Mouse (Mus musculus) ovary, postnatal 10 days (tissue): Measurements from ENCODE around the gene Naif1.
"Not testable (repeated sequence)": the region's sequence is repeated elsewhere in the genome, so short reads cannot be mapped to it uniquely, and the experiment has no call there.

Experiments used
- DNase-seq: peaks from one replicate; pipeline ENCODE4 v3.0.0; 2022; ENCODE audit warnings: low spot score

Gene Naif1

DNA sequence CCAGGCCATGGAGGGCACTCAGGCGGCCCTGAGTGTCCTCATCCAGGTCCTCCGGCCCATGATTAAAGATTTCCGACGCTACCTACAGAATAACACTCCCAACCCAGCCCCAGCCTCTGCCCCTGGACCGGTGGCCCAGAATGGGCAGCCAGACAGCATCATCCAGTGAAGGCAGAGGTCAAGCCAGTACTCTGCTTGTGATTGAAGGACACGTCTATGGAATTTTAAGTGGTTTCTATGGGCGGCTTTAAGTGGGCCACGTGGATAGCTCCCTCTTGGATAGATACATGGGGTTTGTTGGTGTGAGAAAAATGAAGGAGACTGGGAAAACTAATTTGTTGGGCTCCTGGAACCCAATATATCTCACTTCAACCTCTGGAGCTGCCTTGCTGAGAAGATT is 4.8 kb downstream of the Naif1 start:
- DNase-seq = no peak

DNA sequence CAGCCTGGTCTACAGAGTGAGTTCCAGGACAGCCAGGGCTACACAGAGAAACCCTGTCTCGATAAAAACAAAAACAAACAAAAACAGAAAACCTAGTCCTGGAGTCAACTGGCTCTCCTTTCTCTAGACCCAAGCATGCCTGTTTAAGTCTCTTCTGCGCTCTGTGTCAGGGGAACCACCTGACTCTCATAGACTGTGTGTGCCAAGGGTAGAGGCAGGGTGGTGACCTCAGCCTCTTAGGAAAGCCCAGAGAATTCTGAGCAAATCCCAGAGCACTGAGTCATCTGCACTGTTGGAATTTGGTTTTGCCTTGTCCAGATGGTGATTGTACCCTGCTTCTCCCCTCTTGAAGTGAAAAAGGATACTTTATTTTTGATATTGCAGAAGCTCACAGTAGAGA is 8.0 kb downstream of the Naif1 start:
- DNase-seq = no peak

DNA sequence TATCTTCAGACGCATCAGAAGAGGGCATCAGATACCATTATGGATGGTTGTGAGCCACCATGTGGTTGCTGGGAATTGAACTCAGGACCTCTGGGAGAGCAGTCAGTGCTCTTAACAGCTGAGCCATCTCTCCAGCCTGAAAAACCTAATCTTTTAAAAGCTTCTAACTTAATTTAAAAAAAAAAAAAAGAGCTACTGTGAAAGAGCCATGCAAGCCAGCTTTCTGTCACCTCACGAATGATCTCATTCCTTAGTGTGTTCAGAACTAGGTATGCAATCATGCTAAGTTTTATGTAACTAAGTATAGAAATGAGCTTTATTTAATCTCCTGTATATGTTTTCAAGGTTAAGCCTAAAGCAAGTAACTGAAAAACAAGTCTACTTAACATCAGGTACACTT is 9.4 kb downstream of the Naif1 start:
- no peak for DNase-seq

DNA sequence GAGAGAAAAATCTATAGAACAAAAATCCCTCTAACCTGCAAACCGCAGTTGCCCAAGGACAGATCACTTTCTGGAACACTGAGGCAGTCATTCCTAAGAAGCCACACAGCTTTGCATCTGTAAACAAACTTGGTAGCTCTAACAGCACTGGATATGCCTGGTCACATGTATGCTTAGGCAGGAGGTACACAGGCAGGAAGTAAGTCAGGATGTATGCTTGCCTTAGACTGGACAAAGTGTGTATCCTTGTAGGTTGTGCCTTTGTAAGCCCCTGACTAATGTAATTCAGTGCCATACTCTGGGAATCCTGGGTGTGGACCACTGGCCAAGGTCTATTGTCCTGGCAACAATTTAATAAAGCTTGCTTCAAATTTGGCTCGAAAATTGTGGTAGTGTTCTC is 13.5 kb downstream of the Naif1 start:
- DNase-seq = no peak

DNA sequence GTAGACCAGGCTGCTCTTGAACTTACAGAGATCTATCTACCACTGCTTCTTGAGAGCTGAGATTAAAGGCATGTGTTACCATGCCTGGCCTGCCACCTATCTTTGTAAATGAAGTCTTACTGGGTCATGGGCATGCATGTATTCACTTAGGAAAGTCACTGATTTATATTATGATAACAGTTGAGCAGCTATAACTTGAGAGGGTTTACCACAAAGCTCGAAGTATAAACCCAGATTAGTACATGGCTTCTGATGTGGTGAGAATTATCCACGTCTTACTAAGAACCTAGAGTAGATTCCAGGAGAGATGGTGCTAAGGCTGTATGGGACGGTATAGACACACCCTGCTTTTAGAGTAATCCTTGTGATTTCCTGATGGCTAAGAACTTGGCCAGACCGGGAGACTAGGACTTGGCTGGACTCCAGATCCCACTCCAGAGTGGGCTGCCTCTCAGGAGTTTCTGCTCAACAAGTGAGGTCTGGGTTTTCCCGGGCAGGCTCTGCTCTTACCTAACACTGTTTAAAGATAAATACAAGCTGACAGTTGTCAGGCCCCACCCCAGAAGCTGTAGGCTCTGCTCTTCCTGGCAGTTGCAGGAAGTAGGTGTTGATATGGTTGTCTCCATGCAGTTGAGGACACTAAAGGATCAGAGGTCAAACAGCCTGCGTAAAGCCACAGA is 14.1 kb downstream of the Naif1 start:
- DNase-seq = no peak

DNA sequence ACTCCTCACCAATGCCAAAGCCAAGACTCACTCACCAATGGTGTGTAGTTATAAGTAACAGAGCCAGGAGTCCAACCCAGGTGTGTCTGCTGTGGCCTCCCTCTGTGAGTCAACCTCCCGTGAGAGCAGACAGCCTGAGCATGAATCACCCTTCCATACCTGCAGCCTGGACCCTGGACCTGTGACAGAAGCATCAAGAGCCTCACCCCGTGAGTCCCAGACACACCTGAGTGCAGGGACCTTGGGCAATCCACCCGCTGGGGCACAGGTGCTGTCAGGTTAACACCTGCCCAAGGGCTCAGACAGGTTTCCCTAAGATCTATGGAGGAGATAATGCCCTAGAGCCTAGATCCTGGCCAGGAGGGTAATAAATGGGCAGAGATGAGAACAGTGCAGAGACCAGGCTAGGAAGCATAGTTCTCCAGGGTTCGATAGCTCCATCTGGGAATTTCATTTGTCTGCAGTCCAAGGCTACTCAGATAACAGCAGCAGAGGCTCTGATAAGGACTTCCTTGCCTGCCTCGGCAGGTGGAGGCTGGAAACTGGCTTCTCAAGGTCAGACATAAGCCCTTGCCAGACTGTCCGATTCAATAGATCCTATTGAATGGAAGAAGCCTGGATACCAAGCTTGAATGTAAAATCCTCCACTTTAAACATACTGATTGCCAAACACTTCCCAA is 20.9 kb downstream of the Naif1 start:
- no peak for DNase-seq

DNA sequence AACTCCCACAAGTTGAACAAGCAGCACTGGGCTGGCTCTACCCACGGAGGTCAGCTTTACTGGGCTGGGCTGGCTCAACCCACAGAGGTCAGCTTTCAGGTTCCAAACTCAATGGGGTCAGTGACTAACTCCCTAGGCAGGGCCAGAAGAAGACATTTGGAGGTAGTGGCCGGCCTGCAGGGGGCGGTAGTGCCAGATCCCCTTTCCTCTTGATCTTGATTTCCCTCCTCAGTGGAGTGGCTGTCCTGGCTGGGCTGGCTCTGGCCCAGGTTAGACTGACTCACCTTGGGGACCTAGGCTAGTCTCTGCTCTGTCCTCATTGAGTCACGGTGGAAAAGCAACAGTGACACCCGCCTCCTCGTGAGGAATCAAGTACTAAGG is 21.4 kb downstream of the Naif1 start:
- DNase-seq = no peak

DNA sequence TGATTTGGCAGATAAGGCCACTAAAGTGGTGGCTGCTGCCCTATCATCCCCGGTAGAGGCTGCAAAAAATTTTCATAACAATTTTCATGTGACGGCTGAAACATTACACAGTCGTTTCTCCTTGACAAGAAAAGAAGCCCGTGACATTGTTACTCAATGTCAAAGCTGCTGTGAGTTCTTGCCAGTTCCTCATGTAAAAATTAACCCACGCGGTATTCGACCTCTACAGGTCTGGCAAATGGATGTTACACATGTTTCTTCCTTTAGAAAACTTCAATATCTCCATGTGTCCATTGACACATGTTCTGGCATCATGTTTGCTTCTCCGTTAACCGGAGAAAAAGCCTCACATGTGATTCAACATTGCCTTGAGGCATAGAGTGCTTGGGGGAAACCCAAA is 25.1 kb downstream of the Naif1 start:
- not testable (repeated sequence) for DNase-seq

DNA sequence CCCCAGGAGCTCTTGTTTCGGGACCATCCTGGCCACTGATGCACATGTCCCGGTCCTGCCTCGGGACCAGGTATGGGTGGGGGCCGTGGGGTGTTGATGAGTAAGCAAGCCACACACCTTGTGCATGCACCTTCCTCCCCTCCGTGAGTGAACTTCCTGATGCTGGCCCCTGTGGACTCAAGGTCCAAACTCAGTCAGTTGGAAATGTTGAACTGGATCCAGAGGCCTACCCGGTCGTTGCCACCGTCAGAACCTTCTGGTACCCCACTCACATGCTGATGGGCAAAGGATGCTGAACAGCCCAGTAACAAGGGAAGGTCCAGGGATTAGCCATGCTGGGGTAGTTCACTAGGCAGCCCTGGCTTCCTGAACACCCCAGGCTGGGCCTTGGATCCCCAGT is 32.1 kb downstream of the Naif1 start:
- no peak for DNase-seq

DNA sequence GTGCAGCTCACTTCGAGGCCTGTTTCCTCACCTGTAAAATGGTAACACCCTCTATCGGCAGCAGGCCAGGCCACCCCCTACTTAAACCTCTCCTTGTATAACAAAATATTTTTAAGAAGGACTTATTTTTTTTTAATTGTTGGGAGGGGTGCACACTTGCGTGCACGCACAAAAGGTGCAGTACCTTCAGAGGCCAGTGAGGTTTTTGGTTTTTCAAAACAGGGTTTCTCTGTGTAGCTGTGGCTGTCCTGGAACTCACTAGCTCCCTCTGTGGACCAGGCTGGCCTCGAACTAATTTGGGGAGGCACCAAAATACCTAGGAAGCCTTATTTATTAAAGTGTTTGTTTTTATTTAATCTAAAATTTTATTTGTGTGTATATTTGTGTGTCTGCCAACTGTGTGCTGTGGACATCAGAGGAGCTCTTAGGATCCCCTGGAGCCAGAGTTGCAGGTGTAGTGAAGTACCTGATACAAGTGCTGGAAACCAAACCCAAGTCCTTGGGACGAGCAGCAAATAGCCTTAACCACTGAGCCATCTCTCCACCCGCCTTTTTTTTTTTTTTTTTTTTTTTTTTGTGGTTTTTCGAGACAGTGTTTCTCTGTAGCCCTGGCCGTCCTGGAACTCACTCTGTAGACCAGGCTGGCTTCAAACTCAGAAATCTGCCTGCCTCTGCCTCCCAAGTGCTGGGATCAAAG is 33.1 kb downstream of the Naif1 start:
- no peak for DNase-seq

DNA sequence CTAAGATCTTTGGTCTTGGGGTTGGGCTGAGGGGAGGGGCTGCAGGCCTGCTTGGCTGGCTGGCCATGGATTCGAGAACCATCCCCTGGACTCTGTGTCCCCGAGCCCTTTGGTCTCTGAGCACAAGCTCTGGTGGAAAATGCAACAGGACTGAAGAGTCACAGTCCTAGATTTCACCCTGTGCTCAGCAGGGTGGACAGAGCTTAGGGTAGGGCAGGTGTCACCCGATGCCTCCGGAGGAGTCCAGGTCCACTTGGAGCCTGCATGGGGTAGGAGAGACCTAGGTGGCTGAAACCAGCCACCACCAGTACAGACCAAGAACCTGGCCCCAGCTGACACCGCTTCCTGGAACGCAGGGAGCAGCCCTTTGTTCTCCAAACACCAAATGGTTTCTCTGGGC is 34.7 kb downstream of the Naif1 start:
- DNase-seq = no peak

DNA sequence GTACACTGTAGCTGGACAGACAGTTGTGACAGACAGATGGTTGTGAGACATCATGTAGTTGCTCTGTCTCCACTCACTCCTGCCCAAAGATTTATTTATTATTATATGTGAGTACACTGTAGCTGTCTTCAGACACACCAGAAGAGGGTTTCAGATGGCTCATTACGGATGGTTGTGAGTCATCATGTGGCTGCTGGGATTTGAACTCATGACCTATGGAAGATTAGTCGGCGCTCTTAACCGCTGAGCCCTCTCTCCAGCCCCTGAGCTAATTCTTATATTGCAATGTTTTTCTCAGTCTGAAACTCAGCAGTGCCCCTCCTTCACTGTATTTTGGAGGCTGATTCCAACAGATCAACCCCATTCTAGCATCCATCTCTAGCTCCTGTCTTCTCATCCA is 35.5 kb downstream of the Naif1 start:
- DNase-seq = no peak

DNA sequence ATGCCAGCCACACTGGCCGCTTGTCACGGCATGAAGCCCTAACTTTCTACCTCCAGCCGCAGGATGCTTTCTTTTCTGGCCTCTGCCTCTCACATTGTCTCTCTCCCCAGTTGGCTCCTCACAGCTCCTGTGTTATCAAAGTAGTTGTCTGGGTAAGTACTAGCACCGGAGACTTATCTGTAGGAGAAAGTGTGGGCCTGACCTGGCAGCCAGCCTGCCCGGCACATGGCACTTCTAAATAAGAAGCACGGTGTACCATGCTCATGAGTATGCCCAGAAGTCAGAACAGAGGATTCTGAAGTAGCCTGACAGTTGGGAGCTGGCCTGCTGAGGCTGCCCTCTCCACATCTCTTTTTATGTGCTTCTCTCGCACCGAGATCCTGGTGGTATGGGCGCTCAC is 35.9 kb downstream of the Naif1 start:
- no peak for DNase-seq

DNA sequence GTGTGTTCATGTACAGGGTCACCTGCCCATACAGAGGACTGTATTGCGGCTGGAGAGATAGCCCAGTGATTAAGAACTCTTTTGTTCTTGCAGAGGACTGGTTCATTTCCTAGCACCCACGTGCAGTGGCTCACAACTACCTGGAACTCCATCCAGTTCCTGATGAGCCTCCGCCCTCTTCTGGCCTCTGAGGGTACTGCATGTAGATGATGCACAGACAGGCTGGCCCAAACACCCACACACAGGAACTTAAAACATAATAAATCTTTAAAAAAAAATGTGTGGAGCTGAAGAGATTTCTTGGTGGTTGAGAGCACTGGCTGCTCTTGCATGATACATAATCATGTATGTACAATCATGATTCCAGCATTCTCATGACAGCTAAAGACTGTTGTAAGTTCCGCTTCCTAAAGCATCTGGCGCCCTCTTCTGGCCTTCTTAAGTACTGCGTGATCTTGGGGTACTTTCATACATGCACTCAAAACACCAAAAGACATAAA is 36.9 kb downstream of the Naif1 start:
- DNase-seq = peak; percentile 91

DNA sequence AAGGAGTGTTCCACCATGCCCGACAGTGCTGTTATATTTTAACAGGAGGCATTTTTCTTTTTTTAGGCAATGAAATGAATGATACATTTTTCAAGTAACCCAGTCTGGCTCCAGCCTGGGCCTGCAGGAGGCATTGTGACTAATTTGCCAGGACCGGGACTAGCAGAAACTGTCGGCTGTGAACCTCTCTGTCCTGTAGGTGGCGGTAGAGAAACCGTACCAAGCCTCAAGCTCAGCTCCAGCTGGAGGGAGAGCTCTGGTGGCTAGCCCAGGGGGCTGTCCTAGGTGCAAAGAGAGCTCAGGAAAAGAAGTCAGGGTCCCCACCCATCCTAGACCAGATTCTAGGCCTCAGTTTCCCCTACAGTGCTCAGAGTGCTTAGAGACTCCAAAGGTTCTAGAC is 38.4 kb downstream of the Naif1 start:
- DNase-seq = peak; percentile 44

DNA sequence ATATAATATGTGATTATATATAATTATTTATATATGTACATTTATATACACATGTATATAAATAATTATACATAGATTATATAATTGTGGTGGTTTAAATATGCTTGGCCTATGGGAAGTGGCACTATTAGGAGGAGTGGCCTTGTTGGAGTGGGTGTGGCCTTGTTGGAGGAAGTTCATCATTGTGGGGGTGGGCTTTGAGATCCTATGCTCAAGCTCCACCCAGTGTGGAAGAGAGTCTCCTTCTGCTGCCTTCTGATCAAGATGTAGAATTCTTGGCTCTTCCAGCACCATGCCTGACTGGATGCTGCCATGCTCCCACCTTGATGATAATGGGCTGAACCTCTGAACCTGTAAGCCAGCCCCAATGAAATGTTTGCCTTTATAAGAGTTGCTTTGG is 40.5 kb downstream of the Naif1 start:
- DNase-seq = not testable (repeated sequence)

DNA sequence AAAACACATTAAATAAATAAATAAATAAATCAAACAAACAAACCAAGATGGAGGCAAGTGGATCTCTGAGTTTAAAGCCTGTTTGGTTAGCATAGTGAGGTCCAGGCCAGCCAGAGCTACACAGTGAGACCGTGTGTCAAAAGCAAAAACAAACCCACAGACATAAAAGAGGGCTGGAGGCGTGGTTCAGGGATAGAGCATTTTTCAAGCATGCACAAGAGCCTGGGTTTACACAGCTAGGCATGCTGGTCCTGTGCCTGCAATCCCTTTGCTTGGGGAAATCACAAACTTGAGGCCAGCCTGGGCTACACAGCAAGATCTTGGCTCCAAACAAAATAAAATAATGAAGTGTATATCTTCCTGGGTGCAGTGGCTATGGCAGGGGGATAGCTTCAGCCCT is 42.4 kb downstream of the Naif1 start:
- no peak for DNase-seq

DNA sequence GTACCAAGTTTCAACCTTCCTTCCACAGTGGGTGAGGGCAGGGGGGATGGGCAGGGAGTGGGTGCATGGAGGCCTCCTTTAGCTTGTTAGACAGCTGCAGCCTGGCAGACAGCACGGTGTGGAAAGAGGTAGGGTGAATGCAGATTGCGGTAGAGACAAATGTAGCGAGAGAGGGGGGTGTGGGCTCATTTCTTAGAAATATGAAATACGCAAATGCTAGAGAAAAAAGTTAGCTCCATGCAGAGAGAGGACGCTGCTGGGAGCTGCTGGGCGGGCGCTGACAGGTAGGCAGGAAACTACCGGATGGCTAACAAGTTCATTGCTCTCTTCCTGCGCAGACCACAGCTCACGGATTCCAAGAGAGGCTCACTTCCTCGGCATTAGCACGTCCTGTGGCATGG is 43.0 kb downstream of the Naif1 start:
- no peak for DNase-seq

DNA sequence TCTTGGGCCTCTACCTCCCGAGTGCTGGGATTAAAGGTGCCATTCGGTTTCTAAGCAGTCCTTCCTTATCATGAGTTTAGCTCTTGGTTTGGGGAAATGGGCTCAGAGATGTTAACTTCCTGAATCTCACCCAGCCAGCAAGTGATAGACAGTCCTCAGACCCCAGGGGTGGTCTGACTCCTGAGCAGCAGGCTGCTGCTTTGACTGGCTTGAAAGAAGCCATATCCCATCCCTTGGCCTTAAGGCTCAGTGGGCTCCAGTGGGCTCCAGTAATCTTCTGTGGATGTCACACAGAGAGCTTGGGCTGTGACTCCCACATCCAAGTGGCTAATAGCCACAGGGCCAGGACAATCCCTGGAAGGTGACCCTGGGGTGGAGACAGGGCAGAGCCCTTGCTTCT is 44.3 kb downstream of the Naif1 start:
- DNase-seq = no peak

DNA sequence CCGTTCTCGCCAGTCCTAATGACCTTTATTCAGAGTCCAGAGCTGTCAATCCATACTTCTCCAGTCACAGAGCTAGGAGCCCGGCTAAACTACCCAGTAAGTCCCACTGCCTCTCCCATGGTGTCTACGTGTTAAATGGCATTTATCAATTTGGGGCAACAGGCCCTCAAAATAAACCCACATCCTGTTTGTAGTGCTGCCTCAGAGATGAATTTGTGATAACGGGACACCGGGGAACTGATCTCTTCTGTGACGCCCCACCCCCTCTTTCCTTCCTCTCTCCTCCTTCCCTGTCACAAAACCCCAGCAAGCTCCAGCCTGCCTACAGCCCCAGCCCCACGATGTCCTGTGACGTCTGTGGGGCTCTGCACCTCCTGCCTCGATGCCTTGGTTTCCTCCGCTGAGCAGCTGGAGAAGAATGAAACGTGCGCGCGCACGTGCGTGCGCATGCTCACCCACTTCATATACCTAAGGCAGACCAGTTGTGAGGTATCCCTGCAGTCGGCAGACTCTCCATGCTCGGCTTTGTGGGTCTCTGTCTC is 45.0 kb downstream of the Naif1 start:
- DNase-seq = no peak

DNA sequence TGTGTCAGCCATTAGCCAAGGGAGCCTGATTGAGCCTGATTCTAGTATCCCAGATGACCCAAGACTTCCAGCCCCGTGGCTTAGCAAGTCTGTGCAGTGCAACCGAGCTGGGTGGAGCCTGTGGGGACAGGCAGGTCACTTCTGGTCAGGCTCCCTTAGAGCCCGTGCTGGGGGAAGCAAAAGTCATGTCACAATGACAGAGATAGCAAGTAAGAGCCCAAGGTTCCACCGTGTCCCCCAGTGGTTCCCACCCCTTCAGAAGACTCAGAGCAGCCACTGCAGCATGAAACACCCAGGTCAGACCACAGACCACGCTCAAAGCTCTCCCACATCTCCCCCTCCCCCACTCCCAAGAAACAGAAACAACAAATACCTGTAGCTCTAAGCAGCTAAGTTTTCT is 45.9 kb downstream of the Naif1 start:
- no peak for DNase-seq

DNA sequence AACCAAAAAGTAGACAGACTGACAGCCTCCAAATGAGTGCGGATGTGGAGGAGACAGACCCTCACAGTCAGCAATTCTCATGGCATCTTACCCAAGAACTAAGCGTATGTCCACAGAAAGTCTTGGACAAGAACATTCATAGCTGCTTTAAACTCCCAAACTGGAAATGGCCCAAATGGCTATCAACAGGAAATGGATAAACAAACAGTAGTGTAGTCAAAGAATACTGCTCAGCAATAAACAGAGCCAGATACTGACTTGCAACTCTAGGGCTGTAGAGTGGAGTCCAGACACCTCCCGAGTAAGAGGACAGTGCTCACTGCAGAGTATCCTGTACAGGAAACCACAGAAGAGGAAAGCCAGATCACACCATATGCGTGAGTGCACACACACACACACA is 49.1 kb downstream of the Naif1 start:
- DNase-seq = no peak

DNA sequence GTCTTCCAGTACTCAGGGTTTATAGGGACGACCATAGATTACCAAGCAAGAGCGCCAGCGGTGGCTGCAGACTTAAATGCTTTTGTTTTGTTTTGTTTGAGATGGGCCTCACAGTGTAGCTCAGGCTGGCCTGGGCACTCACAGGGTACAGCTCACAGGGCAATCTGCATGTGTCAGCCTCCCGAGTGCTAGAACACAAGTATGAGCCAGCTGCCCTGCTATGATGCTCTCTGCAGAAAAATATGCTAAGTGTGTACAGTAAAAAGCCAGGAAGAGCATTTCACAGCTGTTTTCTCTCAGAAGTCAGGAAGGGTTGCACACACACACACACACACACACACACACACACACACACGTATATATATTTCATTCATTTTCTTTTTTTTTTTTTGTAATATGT is 50.2 kb downstream of the Naif1 start:
- DNase-seq = no peak
